Mouse (Mus musculus) C2C12 (cell line): ENCODE measurements at regions not wholly inside any gene's neighbourhood (a gene's known extent, or its start where the extent isn't known, plus 50 kb on each side); places are given as distances from the start of the nearest gene placed in this dataset.

Source experiments
- CEBPB ChIP-seq: IDR thresholded peaks from one replicate; pipeline ENCODE4 v1.6.1; 2011; ENCODE audit warnings: low read depth, mild to moderate bottlenecking, control low read depth, moderate library complexity
- CTCF ChIP-seq: IDR thresholded peaks from one replicate; pipeline ENCODE4 v1.5.1; 2011; ENCODE audit not compliant: control insufficient read depth, insufficient read depth, insufficient read length
- FOSL1 ChIP-seq: IDR thresholded peaks from one replicate; pipeline ENCODE4 v1.8.0; 2011; ENCODE audit warnings: mild to moderate bottlenecking, low read length; ENCODE audit not compliant: poor library complexity, insufficient read depth, severe bottlenecking
- MAX ChIP-seq: IDR thresholded peaks from one replicate; pipeline ENCODE4 v1.6.1; 2011; ENCODE audit warnings: mild to moderate bottlenecking, control low read depth
- MYOD1 ChIP-seq: IDR thresholded peaks from one replicate; pipeline ENCODE4 v1.6.1; 2011; ENCODE audit warnings: low read depth; ENCODE audit not compliant: control insufficient read depth, insufficient read length
- MYOG ChIP-seq: IDR thresholded peaks from one replicate; pipeline ENCODE4 v1.6.1; 2011; ENCODE audit not compliant: control insufficient read depth, insufficient read length; ENCODE audit errors: extremely low read depth
- USF1 ChIP-seq: IDR thresholded peaks from one replicate; pipeline ENCODE4 v1.6.1; 2011; ENCODE audit warnings: low read depth, mild to moderate bottlenecking, control low read depth, moderate library complexity

DNA sequence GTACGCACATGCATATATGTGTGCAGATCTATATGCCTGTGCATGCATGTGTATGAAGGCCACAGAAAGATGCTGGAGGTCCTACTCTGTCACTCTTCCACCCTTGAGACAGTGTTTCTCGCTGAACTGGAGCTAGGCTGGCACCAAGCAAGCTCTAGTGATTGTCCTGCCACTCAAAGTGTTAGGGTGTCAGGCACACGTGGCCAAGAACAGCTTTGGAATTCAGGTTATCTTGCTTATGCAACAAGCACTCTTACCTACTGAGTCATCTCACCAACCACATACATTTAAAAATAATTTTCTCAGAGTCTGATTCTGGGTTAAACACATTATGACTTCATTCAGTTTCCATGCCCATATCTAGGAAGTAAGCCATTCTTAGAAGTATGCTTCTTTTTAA lies 131.2 kb downstream of the Dact1 start:
- no peak for TF ChIP-seq CTCF
- no peak for TF ChIP-seq MAX
- TF ChIP-seq USF1, result no peak
- no peak for TF ChIP-seq MYOD1
- TF ChIP-seq CEBPB, result no peak
- TF ChIP-seq MYOG, result no peak
- no peak for TF ChIP-seq FOSL1
